Mouse (Mus musculus) midbrain, postnatal 0 days (tissue): ENCODE data around the gene Thbs3. TPM values are rescaled to one million over a fixed set of nuclear protein-coding genes. Genes with fewer than 3 reads are reported as not detected.

Source experiments
- ATAC-seq: fragments of 200-750 bp; cut with Nextera tagmentation; 2 replicates; pipeline ENCODE4 v1.8.0; 2017; ENCODE audit warnings: moderate number of reproducible peaks, mild to moderate bottlenecking, moderate TSS enrichment, moderate library complexity; ENCODE audit not compliant: low FRiP score
- DNase-seq: peaks from one replicate; pipeline ENCODE4 v3.0.0-alpha.2; 2015; ENCODE audit warnings: low spot score
- H3K27ac ChIP-seq: fragments of 300-500 bp; sonication (generic); 2 replicates; pipeline ENCODE4 v1.5.1; 2014; ENCODE audit warnings: low read depth, mild to moderate bottlenecking, low read length, mixed read lengths
- H3K27me3 ChIP-seq: fragments of 300-500 bp; sonication (generic); 2 replicates; pipeline ENCODE4 v1.6.1; 2014; ENCODE audit warnings: low read length, control low read depth, mixed read lengths; ENCODE audit not compliant: insufficient read depth
- H3K36me3 ChIP-seq: fragments of 300-500 bp; sonication (generic); 2 replicates; pipeline ENCODE4 v1.6.1; 2014; ENCODE audit warnings: low read length, control low read depth, mixed read lengths; ENCODE audit not compliant: insufficient read depth
- H3K4me1 ChIP-seq: fragments of 300-500 bp; sonication (generic); 2 replicates; pipeline ENCODE4 v1.6.1; 2014; ENCODE audit warnings: mild to moderate bottlenecking, control low read depth, antibody characterized with exemption, low read length, mixed read lengths; ENCODE audit not compliant: insufficient read depth
- H3K4me2 ChIP-seq: fragments of 300-500 bp; sonication (generic); 2 replicates; pipeline ENCODE4 v1.6.1; 2014; ENCODE audit warnings: low read depth, mild to moderate bottlenecking, low read length, mixed read lengths; ENCODE audit not compliant: poor library complexity, severe bottlenecking
- H3K4me3 ChIP-seq: fragments of 300-500 bp; sonication (generic); 2 replicates; pipeline ENCODE4 v1.5.1; 2014; ENCODE audit warnings: low read depth, mild to moderate bottlenecking, low read length, moderate library complexity
- H3K9ac ChIP-seq: fragments of 300-500 bp; sonication (generic); replicated peaks from 2 replicates; pipeline ENCODE4 v1.6.1; 2014; ENCODE audit warnings: mild to moderate bottlenecking, low read length, moderate library complexity, mixed read lengths; ENCODE audit not compliant: poor library complexity, severe bottlenecking
- H3K9me3 ChIP-seq: fragments of 300-500 bp; sonication (generic); 2 replicates; pipeline ENCODE4 v1.6.1; 2016; ENCODE audit warnings: low read length, control low read depth
- CTCF ChIP-seq: IDR thresholded peaks from 2 replicates; pipeline ENCODE4 v1.5.1; 2016; ENCODE audit warnings: antibody characterized with exemption, mild to moderate bottlenecking
- WGBS: fragments of 180-500 bp; shearing (Covaris S2); extraction: QIAGEN DNeasy Blood & Tissue Kit; methylation state at CpG from one replicate; pipeline ENCODE4 v1.1.7; 2014; 5-methylcytosine and 5-hydroxymethylcytosine counted together
- microRNA counts: library from miRNA; unstranded; fragments of <30 nt; microRNA quantifications from one replicate; lab custom pipeline; 2015
- microRNA-seq: library from miRNA; unstranded; fragments of <30 nt; microRNA quantifications from one replicate; pipeline ENCODE4, GENCODE M21; 2016; ENCODE audit warnings: borderline number of aligned reads
- polyA plus RNA-seq: library from polyadenylated mRNA; unstranded; fragments of >200 nt; fragmentation: Nextera tagmentation; extraction: Ambion mirVana; gene quantifications from 2 replicates; pipeline ENCODE4 v1.2.1, GENCODE M21; 2015
- total RNA-seq: library from RNA; depleted of rRNA; stranded (reverse); fragments of >200 nt; gene quantifications from 2 replicates; pipeline ENCODE4 v1.2.3, GENCODE M21; 2014; rRNA removed

Thbs3 gene
- total and polyA plus RNA-seq, 2 experiments from 2014 or later = 38.5 to 39.0 TPM

- H3K4me1 ChIP-seq = peaks cover 11% of the 10 kb centered on the region; the same call in 1 of the 2 replicates
- peak overlapping the region; percentile 90 for H3K9ac ChIP-seq
- H3K27me3 ChIP-seq = no peaks in the 10 kb centered on the region
- peak overlapping the region; percentile 78 for H3K27ac ChIP-seq
- H3K4me3 ChIP-seq = peak overlapping the region; percentile 66
- TF ChIP-seq CTCF = no peak
- WGBS = under 1% methylated on average over 20 of the region's 20 CpGs
- peak overlapping the region; percentile 93 for H3K4me2 ChIP-seq
- 0 out of 2 replicates have a peak, but pooled peaks cover 3% of the 10 kb centered on the region for H3K36me3 ChIP-seq
- ATAC-seq = peak; percentile 82
- H3K9me3 ChIP-seq = no peaks in the 10 kb centered on the region
- DNase-seq = peak; percentile 91
Observed at GRCm38 (mm10) chr3:89266439-89266893, 51.5 kb downstream of the Thbs3 start.

DNA sequence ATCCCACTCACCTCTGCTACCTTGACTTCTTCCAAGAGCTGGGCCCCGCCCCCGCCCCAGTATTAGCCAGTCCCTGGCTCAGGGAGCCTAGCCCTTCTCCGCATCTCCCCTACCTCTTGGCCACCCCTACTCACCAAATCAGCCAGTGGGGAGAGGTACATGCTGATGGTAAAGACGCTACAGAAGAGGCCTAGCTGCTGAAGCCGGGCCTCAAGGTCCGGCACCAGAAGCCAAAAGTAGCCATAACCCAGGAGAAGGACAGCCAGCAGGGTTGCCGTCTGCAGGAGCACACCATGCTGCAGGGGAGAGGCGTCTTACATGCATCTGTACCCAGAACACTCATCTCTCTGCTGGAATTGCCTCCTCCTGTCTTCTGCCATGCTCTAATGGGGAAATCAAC, 53.9 kb downstream of the Thbs3 start:
- no peak for DNase-seq
- Histone ChIP-seq H3K9ac (no peak overlapping the region), H3K36me3 (0 out of 2 replicates have a peak, but pooled peaks cover 3% of the 10 kb centered on the region), H3K27me3 (no peaks in the 10 kb centered on the region), H3K9me3 (no peaks in the 10 kb centered on the region), H3K4me1 (peaks cover 11% of the 10 kb centered on the region; the same call in 1 of the 2 replicates), H3K27ac (no peak overlapping the region), H3K4me2 (peak overlapping the region; percentile 72; the same call in 1 of the 2 replicates), H3K4me3 (no peak overlapping the region)
- TF ChIP-seq CTCF = no peak
- ATAC-seq = no peak
- WGBS = 58% methylated on average over 8 of the region's 8 CpGs

DNA sequence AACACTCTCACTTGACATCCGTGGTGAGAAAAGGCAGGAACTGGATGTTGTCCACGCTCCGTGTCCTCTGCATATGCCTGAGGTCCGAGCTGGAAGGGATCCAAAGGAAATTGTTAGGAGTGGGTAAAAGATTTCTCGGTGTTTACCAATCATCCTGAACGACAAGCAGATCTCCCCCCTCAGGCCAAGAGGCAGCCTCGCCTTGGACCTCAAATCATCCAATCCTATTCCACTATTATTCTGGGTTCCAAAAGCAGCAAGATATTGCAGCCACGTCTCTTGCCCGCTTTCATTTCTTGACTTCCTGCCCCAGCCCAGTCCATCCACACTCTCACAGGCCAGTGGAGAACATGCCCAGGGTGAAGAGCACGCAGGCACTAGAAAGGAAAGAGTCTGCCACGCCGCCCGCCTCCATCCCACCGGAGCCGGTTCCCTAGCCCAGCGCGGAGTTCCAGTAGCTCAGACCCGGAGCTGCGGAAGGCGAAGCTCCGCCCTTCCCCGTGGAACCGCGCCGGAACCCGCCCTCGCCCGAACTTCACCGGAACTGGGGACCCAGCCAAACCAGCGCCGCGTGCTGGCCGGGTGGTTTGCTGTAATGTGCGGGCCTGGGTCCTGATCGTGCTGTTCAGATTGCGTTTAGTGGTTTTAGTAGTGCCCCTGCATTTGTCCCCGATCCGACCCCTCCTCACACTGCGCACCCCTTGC, 55.2 kb downstream of the Thbs3 start, which contains the start of gene Slc50a1:
TSS of gene Slc50a1 (minus strand) at position 520 of the 705 bp plus-strand sequence.
- 0 out of 2 replicates have a peak, but pooled peaks cover 3% of the 10 kb centered on the region for H3K36me3 ChIP-seq
- peak; percentile 70 for ATAC-seq
- H3K27me3 ChIP-seq = no peaks in the 10 kb centered on the region
- peak within 1 kb of the TSS; percentile 72 for H3K4me2 ChIP-seq
- H3K4me3 ChIP-seq = peak within 1 kb of the TSS; percentile 54
- H3K27ac ChIP-seq = peak within 1 kb of the TSS; percentile 63
- H3K9ac ChIP-seq = peak within 1 kb of the TSS; percentile 76
- H3K9me3 ChIP-seq = no peaks in the 10 kb centered on the region
- TF ChIP-seq CTCF = peak; percentile 69
- 2% methylated on average over 39 of the region's 39 CpGs for whole genome bisulfite sequencing
- peaks cover 11% of the 10 kb centered on the region; the same call in 1 of the 2 replicates for H3K4me1 ChIP-seq
- DNase-seq = peak; percentile 74

- Histone ChIP-seq H3K4me2 (peak overlapping the region; percentile 72), H3K27ac (0 out of 2 replicates have a peak overlapping the region, but pooled peaks have one; percentile 63), H3K36me3 (0 out of 2 replicates have a peak, but pooled peaks cover 3% of the 10 kb centered on the region), H3K9ac (peak overlapping the region; percentile 76; the same call in 1 of the 2 replicates), H3K4me1 (peaks cover 11% of the 10 kb centered on the region; the same call in 1 of the 2 replicates), H3K9me3 (no peaks in the 10 kb centered on the region), H3K27me3 (no peaks in the 10 kb centered on the region), H3K4me3 (peak overlapping the region; percentile 54)
- ATAC-seq (no peak), DNase-seq (no peak)
- 65% methylated on average over 6 of the region's 6 CpGs for WGBS
- TF ChIP-seq CTCF = no peak
Observed at GRCm38 (mm10) chr3:89270891-89271290, 55.9 kb downstream of the Thbs3 start.

- peaks cover 11% of the 10 kb centered on the region; the same call in 1 of the 2 replicates for H3K4me1 ChIP-seq
- H3K27ac ChIP-seq = no peak overlapping the region
- WGBS = 57% methylated on average over 6 of the region's 6 CpGs
- H3K9me3 ChIP-seq = no peaks in the 10 kb centered on the region
- H3K36me3 ChIP-seq = 0 out of 2 replicates have a peak, but pooled peaks cover 3% of the 10 kb centered on the region
- H3K9ac ChIP-seq = no peak overlapping the region
- DNase-seq (no peak), ATAC-seq (no peak)
- H3K27me3 ChIP-seq = no peaks in the 10 kb centered on the region
- no peak for TF ChIP-seq CTCF
- H3K4me2 ChIP-seq = no peak overlapping the region
- no peak overlapping the region for H3K4me3 ChIP-seq
Observed at GRCm38 (mm10) chr3:89271760-89272159, 56.8 kb downstream of the Thbs3 start.

DNA sequence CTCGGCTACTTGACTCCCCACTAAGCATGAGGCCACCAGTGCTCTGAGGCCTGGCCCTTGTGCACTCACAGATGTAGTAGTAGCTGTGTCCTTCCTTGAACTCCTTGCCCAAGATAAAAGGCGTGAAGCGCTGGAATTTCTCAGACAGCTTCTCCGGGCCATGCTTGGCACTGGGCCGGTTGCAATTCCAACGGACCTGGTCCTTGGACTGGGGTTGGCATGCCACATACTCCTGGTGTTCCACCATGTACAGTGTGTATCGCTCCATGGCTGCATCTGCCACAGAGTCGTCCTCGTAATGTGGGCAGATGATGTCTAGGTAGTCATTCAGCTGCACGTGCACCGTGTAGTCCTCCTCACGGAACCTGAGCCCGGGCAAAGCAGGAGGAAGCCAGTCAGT, 61.1 kb downstream of the Thbs3 start:
- H3K27ac ChIP-seq = no peak overlapping the region
- H3K9me3 ChIP-seq = no peaks in the 10 kb centered on the region
- no peak overlapping the region for H3K9ac ChIP-seq
- peaks cover 4% of the 10 kb centered on the region for H3K4me1 ChIP-seq
- H3K4me3 ChIP-seq = no peak overlapping the region
- ATAC-seq (no peak), DNase-seq (no peak)
- no peak overlapping the region for H3K4me2 ChIP-seq
- peaks cover 4% of the 10 kb centered on the region; the same call in 1 of the 2 replicates for H3K27me3 ChIP-seq
- H3K36me3 ChIP-seq = no peaks in the 10 kb centered on the region
- WGBS = 92% methylated on average over 13 of the region's 13 CpGs
- no peak for TF ChIP-seq CTCF

MicroRNA genes within 50 kb of the gene (microRNA counts, 519-probe panel; counts per million panel counts)
- 2,265 counts per million, percentile 66 among the panel's probes with 10 or more counts for microRNA mmu-miR-92b (lab: Ali Mortazavi, UCI)

Small RNA genes lying within 50 kb of the gene (microRNA-seq; reads per million reads assigned to microRNA genes)
- gene Mir92b = 2,489 reads per million, percentile 81 among the genes with 10 or more reads in this experiment

Other genes with a start within 250 kb of the Thbs3 start
- 177 and 187 TPM in 2 replicates for gene Rusc1, start 121.9 kb upstream of the Thbs3 start, total RNA-seq
- 103 and 107 TPM in 2 replicates for gene Rusc1, start 121.9 kb upstream of the Thbs3 start, polyA plus RNA-seq
- gene Gm43738, start 114.1 kb upstream of the Thbs3 start, total RNA-seq = not detected in 2 replicates
- gene Gm43738, start 114.1 kb upstream of the Thbs3 start, polyA plus RNA-seq = not detected in 2 replicates
- 382 and 401 TPM in 2 replicates for gene Fdps, start 113.2 kb upstream of the Thbs3 start, total RNA-seq
- gene Fdps, start 113.2 kb upstream of the Thbs3 start, polyA plus RNA-seq = 407 and 423 TPM in 2 replicates
- gene Pklr, start 79.0 kb upstream of the Thbs3 start, total RNA-seq = 0.47 TPM in 1 of 2 replicates, not detected in the other
- 0.05 and 0.10 TPM in 2 replicates for gene Pklr, start 79.0 kb upstream of the Thbs3 start, polyA plus RNA-seq
- 94.8 and 97.8 TPM in 2 replicates for gene Hcn3, start 55.0 kb upstream of the Thbs3 start, total RNA-seq
- gene Hcn3, start 55.0 kb upstream of the Thbs3 start, polyA plus RNA-seq = 44.8 and 46.7 TPM in 2 replicates
- gene Clk2, start 50.4 kb upstream of the Thbs3 start, total RNA-seq = 38.9 and 44.5 TPM in 2 replicates
- 12.1 and 12.6 TPM in 2 replicates for gene Clk2, start 50.4 kb upstream of the Thbs3 start, polyA plus RNA-seq
- 71.1 and 84.8 TPM in 2 replicates for gene Scamp3, start 37.7 kb upstream of the Thbs3 start, total RNA-seq
- 151 and 158 TPM in 2 replicates for gene Scamp3, start 37.7 kb upstream of the Thbs3 start, polyA plus RNA-seq
- gene Fam189b, start 32.0 kb upstream of the Thbs3 start, total RNA-seq = 12.7 and 22.2 TPM in 2 replicates
- 32.5 and 37.5 TPM in 2 replicates for gene Fam189b, start 32.0 kb upstream of the Thbs3 start, polyA plus RNA-seq
- gene Gba, start 12.3 kb upstream of the Thbs3 start, total RNA-seq = 56.8 and 64.6 TPM in 2 replicates
- 46.1 and 48.3 TPM in 2 replicates for gene Gba, start 12.3 kb upstream of the Thbs3 start, polyA plus RNA-seq
- gene Mtx1, start 11.9 kb downstream of the Thbs3 start, total RNA-seq = 101 and 108 TPM in 2 replicates
- gene Mtx1, start 11.9 kb downstream of the Thbs3 start, polyA plus RNA-seq = 176 and 189 TPM in 2 replicates
- 2.8 and 3.8 TPM in 2 replicates for gene Muc1, start 13.9 kb downstream of the Thbs3 start, total RNA-seq
- gene Muc1, start 13.9 kb downstream of the Thbs3 start, polyA plus RNA-seq = 0.52 and 1.5 TPM in 2 replicates
- gene Krtcap2, start 30.8 kb downstream of the Thbs3 start, total RNA-seq = 74.7 and 93.9 TPM in 2 replicates
- gene Krtcap2, start 30.8 kb downstream of the Thbs3 start, polyA plus RNA-seq = 219 TPM in 2 replicates
- gene Trim46, start 31.1 kb downstream of the Thbs3 start, total RNA-seq = 112 and 124 TPM in 2 replicates
- 69.1 TPM in 2 replicates for gene Trim46, start 31.1 kb downstream of the Thbs3 start, polyA plus RNA-seq
- gene Dpm3, start 44.2 kb downstream of the Thbs3 start, total RNA-seq = 198 and 223 TPM in 2 replicates
- gene Dpm3, start 44.2 kb downstream of the Thbs3 start, polyA plus RNA-seq = 69.4 and 81.1 TPM in 2 replicates
- gene Slc50a1, start 55.4 kb downstream of the Thbs3 start, total RNA-seq = 22.8 and 32.0 TPM in 2 replicates
- gene Slc50a1, start 55.4 kb downstream of the Thbs3 start, polyA plus RNA-seq = 42.4 and 48.7 TPM in 2 replicates
- gene Efna1, start 66.0 kb downstream of the Thbs3 start, total RNA-seq = 6.6 and 7.1 TPM in 2 replicates
- gene Efna1, start 66.0 kb downstream of the Thbs3 start, polyA plus RNA-seq = 8.9 and 9.4 TPM in 2 replicates
- 93.5 and 115 TPM in 2 replicates for gene Efna3, start 107.8 kb downstream of the Thbs3 start, total RNA-seq
- 52.3 and 58.4 TPM in 2 replicates for gene Efna3, start 107.8 kb downstream of the Thbs3 start, polyA plus RNA-seq
- gene Efna4, start 122.8 kb downstream of the Thbs3 start, total RNA-seq = 3.0 and 7.9 TPM in 2 replicates
- 2.5 and 3.5 TPM in 2 replicates for gene Efna4, start 122.8 kb downstream of the Thbs3 start, polyA plus RNA-seq
- gene Adam15, start 134.8 kb downstream of the Thbs3 start, total RNA-seq = 63.4 and 88.8 TPM in 2 replicates
- 73.6 and 79.4 TPM in 2 replicates for gene Adam15, start 134.8 kb downstream of the Thbs3 start, polyA plus RNA-seq
- gene Dcst2, start 146.8 kb downstream of the Thbs3 start, total RNA-seq = not detected in 2 replicates
- 0.31 and 0.51 TPM in 2 replicates for gene Dcst2, start 146.8 kb downstream of the Thbs3 start, polyA plus RNA-seq
- 0.05 TPM in 1 of 2 replicates, not detected in the other for gene Dcst1, start 150.1 kb downstream of the Thbs3 start, total RNA-seq
- 1.1 TPM in 2 replicates for gene Dcst1, start 150.1 kb downstream of the Thbs3 start, polyA plus RNA-seq
- gene Zbtb7b, start 179.6 kb downstream of the Thbs3 start, total RNA-seq = 2.2 and 4.4 TPM in 2 replicates
- 0.53 and 0.88 TPM in 2 replicates for gene Zbtb7b, start 179.6 kb downstream of the Thbs3 start, polyA plus RNA-seq
- 1.8 and 2.3 TPM in 2 replicates for gene Lenep, start 187.6 kb downstream of the Thbs3 start, total RNA-seq
- gene Lenep, start 187.6 kb downstream of the Thbs3 start, polyA plus RNA-seq = 0.27 TPM in 1 of 2 replicates, not detected in the other
- 32.0 and 34.1 TPM in 2 replicates for gene Flad1, start 196.7 kb downstream of the Thbs3 start, total RNA-seq
- 26.0 and 29.3 TPM in 2 replicates for gene Flad1, start 196.7 kb downstream of the Thbs3 start, polyA plus RNA-seq
- gene Cks1b, start 203.2 kb downstream of the Thbs3 start, total RNA-seq = 22.4 and 29.2 TPM in 2 replicates
- 68.6 and 69.6 TPM in 2 replicates for gene Cks1b, start 203.2 kb downstream of the Thbs3 start, polyA plus RNA-seq
- 21.7 and 24.9 TPM in 2 replicates for gene Shc1, start 203.3 kb downstream of the Thbs3 start, total RNA-seq
- 11.0 and 12.7 TPM in 2 replicates for gene Shc1, start 203.3 kb downstream of the Thbs3 start, polyA plus RNA-seq
- 77.8 and 91.3 TPM in 2 replicates for gene Pygo2, start 215.0 kb downstream of the Thbs3 start, total RNA-seq
- 38.5 and 40.4 TPM in 2 replicates for gene Pygo2, start 215.0 kb downstream of the Thbs3 start, polyA plus RNA-seq
- gene Pbxip1, start 221.5 kb downstream of the Thbs3 start, total RNA-seq = 18.5 and 21.3 TPM in 2 replicates
- gene Pbxip1, start 221.5 kb downstream of the Thbs3 start, polyA plus RNA-seq = 18.8 and 21.8 TPM in 2 replicates
- gene Pmvk, start 239.4 kb downstream of the Thbs3 start, total RNA-seq = 90.8 and 121 TPM in 2 replicates
- gene Pmvk, start 239.4 kb downstream of the Thbs3 start, polyA plus RNA-seq = 124 and 135 TPM in 2 replicates